Mouse (Mus musculus): ENCODE results near the gene Tgm2. TPM values are rescaled to one million over a fixed set of nuclear protein-coding genes. Genes with fewer than 3 reads are reported as not detected.

The Tgm2 gene
- polyA plus RNA-seq, 1 experiment from 2014 or later = 40.8 TPM

- WGBS = 69% methylated on average over 5 of the region's 5 CpGs
- Histone ChIP-seq H3K4me3 (ENCODE audit: low read depth, low read length) (no peak overlapping the region), H3K27ac (ENCODE audit: low read depth) (no peak overlapping the region), H3K9me3 (ENCODE audit: low read depth, low read length) (no peaks in the 10 kb centered on the region), H3K27me3 (ENCODE audit: insufficient read depth, low read length) (no peaks in the 10 kb centered on the region), H3K4me1 (ENCODE audit: insufficient read depth) (no peaks in the 10 kb centered on the region), H3K4me2 (no peak overlapping the region), H3K36me3 (ENCODE audit: insufficient read depth) (no peaks in the 10 kb centered on the region), H3K9ac (no peak overlapping the region)
- ATAC-seq (ENCODE audit: insufficient read depth) (no peak), DNase-seq (peak; percentile 19)
- no peak for TF ChIP-seq CTCF (IDR thresholded peaks at IDR 0.05; ENCODE audit: low read depth)
Measured at GRCm38 (mm10) chr2:158101768-158102167, 44.5 kb downstream of the Tgm2 start.

- H3K4me1 ChIP-seq (ENCODE audit: insufficient read depth) = peaks cover 7% of the 10 kb centered on the region
- no peaks in the 10 kb centered on the region for H3K27me3 ChIP-seq (ENCODE audit: insufficient read depth, low read length)
- ATAC-seq (ENCODE audit: insufficient read depth) (no peak), DNase-seq (peak; percentile 48)
- no peaks in the 10 kb centered on the region for H3K9me3 ChIP-seq (ENCODE audit: low read depth, low read length)
- H3K4me2 ChIP-seq = no peak overlapping the region
- no peak overlapping the region for H3K4me3 ChIP-seq (ENCODE audit: low read depth, low read length)
- H3K27ac ChIP-seq (ENCODE audit: low read depth) = no peak overlapping the region; the same call in 1 of the 2 replicates
- no peak for TF ChIP-seq CTCF (IDR thresholded peaks at IDR 0.05; ENCODE audit: low read depth)
- H3K36me3 ChIP-seq (ENCODE audit: insufficient read depth) = no peaks in the 10 kb centered on the region
- no peak overlapping the region for H3K9ac ChIP-seq
- WGBS = 54% methylated on average over 3 of the region's 3 CpGs
Measured at GRCm38 (mm10) chr2:158099537-158099936, 46.7 kb downstream of the Tgm2 start.

- no peaks in the 10 kb centered on the region for H3K9me3 ChIP-seq (ENCODE audit: low read depth, low read length)
- H3K4me1 ChIP-seq (ENCODE audit: insufficient read depth) = peaks cover 14% of the 10 kb centered on the region
- no peak overlapping the region for H3K4me3 ChIP-seq (ENCODE audit: low read depth, low read length)
- H3K27ac ChIP-seq (ENCODE audit: low read depth) = no peak overlapping the region
- no peak for TF ChIP-seq CTCF (IDR thresholded peaks at IDR 0.05; ENCODE audit: low read depth)
- H3K27me3 ChIP-seq (ENCODE audit: insufficient read depth, low read length) = no peaks in the 10 kb centered on the region
- H3K36me3 ChIP-seq (ENCODE audit: insufficient read depth) = no peaks in the 10 kb centered on the region
- H3K9ac ChIP-seq = no peak overlapping the region
- WGBS = 78% methylated on average over 5 of the region's 5 CpGs
- ATAC-seq (ENCODE audit: insufficient read depth) (no peak), DNase-seq (no peak)
- no peak overlapping the region for H3K4me2 ChIP-seq
Measured at GRCm38 (mm10) chr2:158098730-158099129, 47.5 kb downstream of the Tgm2 start.

- 83% methylated on average over 5 of the region's 5 CpGs for WGBS
- ATAC-seq (ENCODE audit: insufficient read depth) = no peak
- TF ChIP-seq CTCF (IDR thresholded peaks at IDR 0.05; ENCODE audit: low read depth) = no peak
Measured at GRCm38 (mm10) chr2:158097071-158097470, 49.2 kb downstream of the Tgm2 start.

GRCm38 (mm10) chr2:158094846-158095245 lies 51.4 kb downstream of the Tgm2 start:
- no peaks in the 10 kb centered on the region for H3K36me3 ChIP-seq (ENCODE audit: insufficient read depth)
- no peak overlapping the region for H3K4me3 ChIP-seq (ENCODE audit: low read depth, low read length)
- H3K4me2 ChIP-seq = no peak overlapping the region
- H3K4me1 ChIP-seq (ENCODE audit: insufficient read depth) = peaks cover 21% of the 10 kb centered on the region
- no peak for TF ChIP-seq CTCF (IDR thresholded peaks at IDR 0.05; ENCODE audit: low read depth)
- 25% methylated on average over 5 of the region's 5 CpGs for WGBS
- DNase-seq (peak; percentile 76), ATAC-seq (ENCODE audit: insufficient read depth) (peak; percentile 50)
- H3K9me3 ChIP-seq (ENCODE audit: low read depth, low read length) = no peaks in the 10 kb centered on the region
- H3K27me3 ChIP-seq (ENCODE audit: insufficient read depth, low read length) = no peaks in the 10 kb centered on the region
- H3K27ac ChIP-seq (ENCODE audit: low read depth) = peak overlapping the region; percentile 61
- H3K9ac ChIP-seq = no peak overlapping the region

More at GRCm38 (mm10) chr2:158097071-158097470, 49.2 kb downstream of the Tgm2 start:
- no peak for DNase-seq
- Histone ChIP-seq H3K4me1 (ENCODE audit: insufficient read depth) (peaks cover 21% of the 10 kb centered on the region), H3K27ac (ENCODE audit: low read depth) (no peak overlapping the region), H3K4me3 (ENCODE audit: low read depth, low read length) (no peak overlapping the region), H3K4me2 (no peak overlapping the region), H3K9me3 (ENCODE audit: low read depth, low read length) (no peaks in the 10 kb centered on the region), H3K36me3 (ENCODE audit: insufficient read depth) (no peaks in the 10 kb centered on the region), H3K9ac (no peak overlapping the region), H3K27me3 (ENCODE audit: insufficient read depth, low read length) (no peaks in the 10 kb centered on the region)

- DNase-seq = peak; percentile 26
- H3K4me2 ChIP-seq = no peak overlapping the region
Measured at GRCm38 (mm10) chr2:158094300-158094699, 51.9 kb downstream of the Tgm2 start.

GRCm38 (mm10) chr2:158093345-158093744 lies 52.9 kb downstream of the Tgm2 start:
- Histone ChIP-seq H3K4me1 (ENCODE audit: insufficient read depth) (peaks cover 21% of the 10 kb centered on the region), H3K27ac (ENCODE audit: low read depth) (no peak overlapping the region), H3K27me3 (ENCODE audit: insufficient read depth, low read length) (no peaks in the 10 kb centered on the region), H3K9me3 (ENCODE audit: low read depth, low read length) (no peaks in the 10 kb centered on the region), H3K4me3 (ENCODE audit: low read depth, low read length) (no peak overlapping the region), H3K36me3 (ENCODE audit: insufficient read depth) (no peaks in the 10 kb centered on the region), H3K4me2 (no peak overlapping the region), H3K9ac (no peak overlapping the region)
- WGBS = 44% methylated on average over 5 of the region's 5 CpGs
- DNase-seq (peak; percentile 60), ATAC-seq (ENCODE audit: insufficient read depth) (peak; percentile 39; the same call in 1 of the 2 replicates)
- no peak for TF ChIP-seq CTCF (IDR thresholded peaks at IDR 0.05; ENCODE audit: low read depth)

More at GRCm38 (mm10) chr2:158094300-158094699, 51.9 kb downstream of the Tgm2 start:
- Histone ChIP-seq H3K9ac (no peak overlapping the region), H3K9me3 (ENCODE audit: low read depth, low read length) (no peaks in the 10 kb centered on the region), H3K27ac (ENCODE audit: low read depth) (peak overlapping the region; percentile 61), H3K4me3 (ENCODE audit: low read depth, low read length) (no peak overlapping the region), H3K36me3 (ENCODE audit: insufficient read depth) (no peaks in the 10 kb centered on the region), H3K27me3 (ENCODE audit: insufficient read depth, low read length) (no peaks in the 10 kb centered on the region), H3K4me1 (ENCODE audit: insufficient read depth) (peaks cover 21% of the 10 kb centered on the region)
- ATAC-seq (ENCODE audit: insufficient read depth) = 0 out of 2 replicates have a peak, but pooled peaks have one; percentile 10
- WGBS = 51% methylated on average over 7 of the region's 7 CpGs
- no peak for TF ChIP-seq CTCF (IDR thresholded peaks at IDR 0.05; ENCODE audit: low read depth)

All from lung, embryonic 14.5 days (tissue).